Mouse (Mus musculus): Measurements from ENCODE around the gene Ywhaq.

- no peak for TF ChIP-seq GATA1 (IDR thresholded peaks at IDR 0.05; ENCODE audit: low read length)
- TF ChIP-seq TAL1 (IDR thresholded peaks at IDR 0.05; ENCODE audit: low read length): no peak
Measured at GRCm38 (mm10) chr12:21430140-21430539, 12.7 kb upstream of the Ywhaq start.

Data from erythroblast, embryonic 14.5 days (primary cell).